Mouse (Mus musculus): Measurements from ENCODE around the gene Rai14. TPM values are rescaled to one million over a fixed set of nuclear protein-coding genes. Genes with fewer than 3 reads are reported as not detected.

Rai14 gene
- polyA plus RNA-seq, 2 experiments: 2.9 to 3.7 TPM

DNA sequence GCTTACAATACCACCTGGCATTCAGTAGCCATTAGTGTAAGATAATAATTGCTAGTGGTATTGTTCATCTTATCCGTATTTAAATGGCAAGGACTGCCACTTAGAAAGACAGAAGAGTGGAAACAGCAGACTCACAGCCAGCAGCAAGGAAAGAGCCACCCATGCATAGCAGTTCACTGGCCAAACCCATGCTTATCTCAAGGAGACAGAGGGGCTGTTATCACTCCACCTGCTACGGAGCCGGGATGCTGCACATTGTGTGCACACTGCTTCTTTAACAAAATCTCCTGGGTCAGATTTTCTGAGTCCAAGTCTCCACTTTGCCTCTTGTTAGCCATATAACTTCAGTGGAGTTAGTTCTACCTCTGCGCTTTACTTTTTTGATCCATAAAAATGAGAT, 183.1 kb downstream of the Rai14 start:
- TF ChIP-seq CTCF (IDR thresholded peaks at IDR 0.05; ENCODE audit: low read depth): no peak
- peak; percentile 60 for TF ChIP-seq EP300 (IDR thresholded peaks at IDR 0.05; ENCODE audit: low read depth)
- ATAC-seq (ENCODE audit: insufficient read depth) (peak; percentile 70; the same call in 1 of the 2 replicates), DNase-seq (ENCODE audit: low read depth in 3 of 3, low spot score in 3 of 3) (peak; percentile 13 to 22 (median 16))
- 35% methylated on average over 4 of the region's 4 CpGs for WGBS (ENCODE audit: insufficient replicate concordance)
- H3K27me3 ChIP-seq (ENCODE audit: control insufficient read depth, insufficient read depth, low read length): no peaks in the 10 kb centered on the region
- no peaks in the 10 kb centered on the region for H3K36me3 ChIP-seq (replicated peaks; ENCODE audit: control insufficient read depth, insufficient read depth, low read depth)
- no peak overlapping the region for H3K27ac ChIP-seq
- peaks cover 0 to 4% of the 10 kb centered on the region in 2 experiments; a peak in 2 of 4 replicates for H3K4me1 ChIP-seq (replicated peaks; ENCODE audit: control insufficient read depth in 2 of 2, insufficient read depth in 2 of 2, low read length in 1 of 2)
- H3K4me2 ChIP-seq (ENCODE audit: low read depth): no peak overlapping the region
- no peaks in the 10 kb centered on the region for H3K9me3 ChIP-seq (ENCODE audit: control insufficient read depth, low read length)
- H3K4me3 ChIP-seq (ENCODE audit: insufficient read depth in 1 of 2, low read depth in 2 of 2, low read length in 2 of 2): no peak overlapping the region
- H3K9ac ChIP-seq (replicated peaks): no peak overlapping the region

DNA sequence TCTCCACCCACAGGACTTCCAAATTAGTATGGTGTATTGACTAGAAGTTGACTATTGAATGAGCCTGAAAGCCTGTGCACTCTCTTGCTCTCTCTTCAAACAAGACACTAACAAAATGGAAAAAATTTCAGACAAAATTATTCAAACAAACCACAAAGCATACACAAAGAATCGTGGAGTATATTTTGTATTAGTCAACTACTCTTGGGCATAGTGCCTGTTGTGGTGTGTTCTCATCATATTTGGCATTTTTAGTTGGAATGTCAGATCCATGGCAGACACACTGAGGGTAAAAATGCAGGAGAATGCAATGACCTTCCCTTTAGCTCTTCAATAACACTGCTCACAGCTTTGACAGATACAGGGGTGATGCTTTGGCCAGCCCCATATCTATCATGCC, 188.5 kb downstream of the Rai14 start:
- TF ChIP-seq CTCF (IDR thresholded peaks at IDR 0.05; ENCODE audit: low read depth) (no peak), EP300 (IDR thresholded peaks at IDR 0.05; ENCODE audit: low read depth) (no peak)
- no peaks in the 10 kb centered on the region for H3K36me3 ChIP-seq (replicated peaks; ENCODE audit: control insufficient read depth, insufficient read depth, low read depth)
- DNase-seq (ENCODE audit: low read depth in 3 of 3, low spot score in 3 of 3) (no peak), ATAC-seq (ENCODE audit: insufficient read depth) (no peak)
- H3K4me1 ChIP-seq (replicated peaks; ENCODE audit: control insufficient read depth in 2 of 2, insufficient read depth in 2 of 2, low read length in 1 of 2): peaks cover 0 to 3% of the 10 kb centered on the region in 2 experiments; a peak in 2 of 4 replicates
- WGBS (ENCODE audit: insufficient replicate concordance): 37% methylated on average over 1 of the region's 1 CpGs
- H3K9me3 ChIP-seq (ENCODE audit: control insufficient read depth, low read length): no peaks in the 10 kb centered on the region
- no peak overlapping the region for H3K27ac ChIP-seq
- H3K4me2 ChIP-seq (ENCODE audit: low read depth): no peak overlapping the region
- no peak overlapping the region for H3K9ac ChIP-seq (replicated peaks)
- H3K27me3 ChIP-seq (ENCODE audit: control insufficient read depth, insufficient read depth, low read length): no peaks in the 10 kb centered on the region
- H3K4me3 ChIP-seq (ENCODE audit: insufficient read depth in 1 of 2, low read depth in 2 of 2, low read length in 2 of 2): no peak overlapping the region

Other genes with a start within 250 kb of the Rai14 start
- 2.7 and 5.4 TPM in 2 replicates for gene Dnajc21, start 244.1 kb downstream of the Rai14 start, polyA plus RNA-seq (2012; rRNA removed)
- gene Dnajc21, start 244.1 kb downstream of the Rai14 start, polyA plus RNA-seq (2014; fragmentation: Nextera tagmentation; extraction: Ambion mirVana): 4.9 and 6.5 TPM in 2 replicates
- 6.2 and 14.9 TPM in 2 replicates for gene Brix1, start 228.7 kb downstream of the Rai14 start, polyA plus RNA-seq (2012; rRNA removed)
- 71.4 and 72.3 TPM in 2 replicates for gene Brix1, start 228.7 kb downstream of the Rai14 start, polyA plus RNA-seq (2014; fragmentation: Nextera tagmentation; extraction: Ambion mirVana)
- 11.7 and 14.6 TPM in 2 replicates for gene Rad1, start 228.6 kb downstream of the Rai14 start, polyA plus RNA-seq (2012; rRNA removed)
- gene Rad1, start 228.6 kb downstream of the Rai14 start, polyA plus RNA-seq (2014; fragmentation: Nextera tagmentation; extraction: Ambion mirVana): 6.0 and 6.9 TPM in 2 replicates
- not detected in 2 replicates for gene Ttc23l, start 156.0 kb downstream of the Rai14 start, polyA plus RNA-seq (2012; rRNA removed)
- not detected in 2 replicates for gene Ttc23l, start 156.0 kb downstream of the Rai14 start, polyA plus RNA-seq (2014; fragmentation: Nextera tagmentation; extraction: Ambion mirVana)
- gene C1qtnf3, start 237.7 kb upstream of the Rai14 start, polyA plus RNA-seq (2012; rRNA removed): 0.02 TPM in 1 of 2 replicates, not detected in the other
- gene C1qtnf3, start 237.7 kb upstream of the Rai14 start, polyA plus RNA-seq (2014; fragmentation: Nextera tagmentation; extraction: Ambion mirVana): not detected in 2 replicates